Mouse (Mus musculus) forebrain, embryonic 15.5 days (tissue): ENCODE measurements around the gene Cltc. TPM values are rescaled to one million over a fixed set of nuclear protein-coding genes. Genes with fewer than 3 reads are reported as not detected.

Source experiments
- ATAC-seq: fragments of 200-750 bp; cut with Nextera tagmentation; replicated peaks from 2 replicates; pipeline ENCODE4 v1.8.0; 2017; ENCODE audit warnings: mild to moderate bottlenecking, moderate TSS enrichment, moderate library complexity
- H3K27ac ChIP-seq: fragments of 300-500 bp; sonication (generic); replicated peaks from 2 replicates; pipeline ENCODE4 v1.5.1; 2015; ENCODE audit warnings: mild to moderate bottlenecking, inconsistent platforms
- H3K27me3 ChIP-seq: fragments of 300-500 bp; sonication (generic); 2 replicates; pipeline ENCODE4 v1.6.1; 2015; ENCODE audit warnings: inconsistent platforms
- H3K36me3 ChIP-seq: fragments of 300-500 bp; sonication (generic); 2 replicates; pipeline ENCODE4 v1.6.1; 2015; ENCODE audit warnings: mild to moderate bottlenecking, inconsistent platforms
- H3K4me1 ChIP-seq: fragments of 300-500 bp; sonication (generic); 2 replicates; pipeline ENCODE4 v1.6.1; 2015; ENCODE audit warnings: inconsistent platforms
- H3K4me2 ChIP-seq: fragments of 300-500 bp; sonication (generic); replicated peaks from 2 replicates; pipeline ENCODE4 v1.6.1; 2015; ENCODE audit warnings: mild to moderate bottlenecking, inconsistent platforms
- H3K4me3 ChIP-seq: fragments of 300-500 bp; sonication (generic); 2 replicates; pipeline ENCODE4 v1.5.1; 2015; ENCODE audit warnings: mild to moderate bottlenecking, inconsistent platforms
- H3K9ac ChIP-seq: fragments of 300-500 bp; sonication (generic); replicated peaks from 2 replicates; pipeline ENCODE4 v1.6.1; 2015; ENCODE audit warnings: mild to moderate bottlenecking, inconsistent platforms
- H3K9me3 ChIP-seq: fragments of 300-500 bp; sonication (generic); 2 replicates; pipeline ENCODE4 v1.6.1; 2016; ENCODE audit warnings: inconsistent platforms
- WGBS: fragments of 180-500 bp; shearing (Covaris S2); methylation state at CpG from one replicate; pipeline ENCODE4 v1.1.7; 2015; ENCODE audit warnings: mixed read lengths; 5-methylcytosine and 5-hydroxymethylcytosine counted together
- polyA plus RNA-seq: library from polyadenylated mRNA; unstranded; fragments of >200 nt; fragmentation: Nextera tagmentation; extraction: Ambion mirVana; gene quantifications from 2 replicates; pipeline ENCODE4 v1.2.1, GENCODE M21; 2015

Gene Cltc
- polyA plus RNA-seq, 1 experiment from 2014 or later: 135 TPM

DNA sequence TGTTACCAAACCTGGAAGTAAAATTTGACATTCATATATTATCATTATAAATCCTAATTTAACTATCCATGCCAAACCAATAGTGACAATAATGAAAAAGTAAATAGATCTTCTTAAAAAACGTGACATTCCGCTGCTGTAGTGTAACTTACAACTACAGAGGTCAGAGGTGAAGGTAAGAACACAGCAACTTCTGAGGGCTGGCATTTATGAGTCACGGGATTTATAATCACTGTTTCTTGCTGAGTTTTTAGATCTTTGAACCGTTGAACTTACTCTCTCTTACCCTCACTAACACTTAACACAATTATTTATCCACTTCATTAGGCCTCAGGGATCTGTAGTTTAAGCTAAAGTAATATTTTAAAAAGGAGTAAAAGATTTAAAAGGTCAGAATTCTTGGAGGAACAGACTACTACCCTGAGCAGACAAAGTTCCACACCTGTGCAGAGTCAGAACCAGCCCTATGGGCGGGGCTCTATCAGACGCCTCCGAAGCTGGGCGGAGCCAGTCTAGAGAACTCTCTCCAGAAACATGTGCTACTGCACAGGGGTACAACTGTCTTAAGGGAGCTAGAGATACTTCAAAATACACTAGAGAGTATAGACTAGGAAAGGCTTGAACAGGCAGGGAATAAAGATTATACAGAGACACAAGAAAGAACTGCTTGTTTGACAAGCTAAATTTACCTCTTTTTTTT is 19.9 kb downstream of the Cltc start:
- whole genome bisulfite sequencing: 89% methylated on average over 8 of the region's 8 CpGs
- no peak for ATAC-seq
- Histone ChIP-seq H3K27ac (no peak overlapping the region), H3K27me3 (no peaks in the 10 kb centered on the region), H3K4me1 (no peaks in the 10 kb centered on the region), H3K9me3 (no peaks in the 10 kb centered on the region), H3K4me3 (no peak overlapping the region), H3K36me3 (peaks cover 14% of the 10 kb centered on the region; the same call in 1 of the 2 replicates), H3K4me2 (no peak overlapping the region), H3K9ac (no peak overlapping the region)

DNA sequence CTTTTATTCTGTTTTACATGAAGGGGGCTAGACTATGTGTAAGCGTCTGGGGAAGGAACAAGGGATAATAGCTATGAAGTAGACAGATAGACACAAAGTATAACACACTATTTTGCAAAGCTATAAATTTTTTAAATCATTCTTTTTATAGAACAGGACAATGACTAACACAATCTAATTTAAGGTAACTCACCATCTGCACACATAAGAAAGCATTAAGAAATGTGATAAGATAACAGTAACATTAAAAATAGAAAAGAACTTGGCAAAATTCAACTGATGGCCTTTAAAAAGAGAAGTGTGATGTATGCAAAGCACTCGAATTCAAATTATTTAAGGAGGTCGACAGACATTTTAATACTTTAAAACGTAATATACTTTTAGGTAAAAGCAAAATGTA is 22.4 kb downstream of the Cltc start:
- ATAC-seq: no peak
- Histone ChIP-seq H3K4me2 (no peak overlapping the region), H3K9ac (no peak overlapping the region), H3K9me3 (no peaks in the 10 kb centered on the region), H3K27me3 (no peaks in the 10 kb centered on the region), H3K4me1 (no peaks in the 10 kb centered on the region), H3K36me3 (peaks cover 30% of the 10 kb centered on the region), H3K4me3 (no peak overlapping the region), H3K27ac (no peak overlapping the region)
- 95% methylated on average over 4 of the region's 4 CpGs for WGBS

DNA sequence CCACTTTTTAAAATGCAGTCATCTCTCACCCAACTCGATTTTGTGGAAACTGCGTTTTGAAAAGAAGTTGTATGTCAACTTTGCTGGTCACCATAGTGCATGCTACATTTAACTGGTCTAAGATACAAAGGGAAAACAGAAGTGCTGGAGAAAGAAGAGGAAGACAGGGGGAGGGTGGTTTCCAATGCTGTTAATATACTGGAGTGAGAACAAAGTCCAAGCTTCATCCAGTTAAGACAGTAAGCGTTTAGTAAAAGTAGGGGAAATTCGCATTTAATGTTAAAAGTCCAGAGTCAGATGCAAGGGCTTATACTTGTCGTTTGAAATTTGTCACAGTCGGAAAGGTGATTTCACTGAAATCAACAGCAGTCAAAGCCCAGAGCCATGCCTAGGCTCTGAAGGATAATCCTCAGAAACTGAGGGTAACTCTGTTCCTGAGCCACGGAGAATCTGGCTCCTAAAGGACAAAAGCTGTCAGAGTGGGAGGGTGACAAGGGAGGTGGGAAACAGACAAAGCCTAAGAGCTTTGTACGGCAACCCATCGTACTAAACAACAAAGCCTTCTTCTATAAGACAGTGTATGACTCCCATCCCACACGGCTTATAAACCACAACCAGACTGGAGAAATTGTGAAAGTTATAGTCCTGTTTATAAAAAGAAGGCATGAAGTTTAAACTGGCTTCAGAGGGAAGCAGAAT is 23.0 kb downstream of the Cltc start:
- no peak for ATAC-seq
- Histone ChIP-seq H3K9ac (no peak overlapping the region), H3K27ac (no peak overlapping the region), H3K4me3 (no peak overlapping the region), H3K27me3 (no peaks in the 10 kb centered on the region), H3K4me2 (no peak overlapping the region), H3K9me3 (no peaks in the 10 kb centered on the region), H3K36me3 (peaks cover 34% of the 10 kb centered on the region), H3K4me1 (no peaks in the 10 kb centered on the region)
- 75% methylated on average over 10 of the region's 10 CpGs for WGBS

DNA sequence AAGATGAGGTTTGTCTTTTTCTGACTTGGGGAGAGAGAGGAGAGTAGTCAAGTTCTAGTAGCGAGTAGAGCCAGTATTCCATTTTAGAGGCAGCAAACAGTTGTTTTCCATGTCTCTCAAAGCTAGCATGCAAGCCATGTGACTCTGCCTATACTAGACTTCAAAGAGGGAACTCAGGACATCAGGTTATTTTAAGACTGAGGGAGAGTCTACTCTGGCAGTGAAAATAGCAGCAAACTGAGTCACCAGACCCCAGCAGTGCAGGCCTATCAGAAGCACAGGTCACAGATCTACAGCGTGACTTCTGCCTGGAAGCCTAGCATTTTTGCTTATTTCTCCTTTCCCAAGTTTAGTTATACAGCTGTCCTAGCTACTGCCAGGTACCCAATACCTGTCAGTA is 25.9 kb downstream of the Cltc start:
- no peaks in the 10 kb centered on the region for H3K4me1 ChIP-seq
- no peak for ATAC-seq
- no peak overlapping the region for H3K27ac ChIP-seq
- H3K9me3 ChIP-seq: no peaks in the 10 kb centered on the region
- H3K4me2 ChIP-seq: no peak overlapping the region
- H3K4me3 ChIP-seq: no peak overlapping the region
- WGBS: 82% methylated on average over 2 of the region's 2 CpGs
- H3K27me3 ChIP-seq: no peaks in the 10 kb centered on the region
- H3K36me3 ChIP-seq: peaks cover 48% of the 10 kb centered on the region
- no peak overlapping the region for H3K9ac ChIP-seq

DNA sequence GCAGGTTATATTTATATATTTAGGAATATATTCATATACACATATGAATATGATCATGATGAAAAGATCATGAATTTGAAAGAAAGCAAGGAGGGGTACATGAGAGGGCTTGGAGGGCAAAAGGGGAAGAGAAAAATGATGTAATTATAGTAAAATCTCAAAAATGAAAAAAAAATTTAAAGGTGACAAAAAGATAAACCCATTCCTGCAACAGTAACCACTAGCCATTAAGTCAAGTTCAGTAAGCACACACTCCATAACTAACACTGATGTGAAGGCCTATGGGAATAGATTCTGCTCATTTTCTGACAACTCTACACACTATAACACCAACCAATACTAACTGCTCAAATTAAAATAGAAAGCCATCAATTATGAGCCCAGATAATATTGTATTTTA is 31.8 kb downstream of the Cltc start:
- peaks cover 53% of the 10 kb centered on the region for H3K36me3 ChIP-seq

DNA sequence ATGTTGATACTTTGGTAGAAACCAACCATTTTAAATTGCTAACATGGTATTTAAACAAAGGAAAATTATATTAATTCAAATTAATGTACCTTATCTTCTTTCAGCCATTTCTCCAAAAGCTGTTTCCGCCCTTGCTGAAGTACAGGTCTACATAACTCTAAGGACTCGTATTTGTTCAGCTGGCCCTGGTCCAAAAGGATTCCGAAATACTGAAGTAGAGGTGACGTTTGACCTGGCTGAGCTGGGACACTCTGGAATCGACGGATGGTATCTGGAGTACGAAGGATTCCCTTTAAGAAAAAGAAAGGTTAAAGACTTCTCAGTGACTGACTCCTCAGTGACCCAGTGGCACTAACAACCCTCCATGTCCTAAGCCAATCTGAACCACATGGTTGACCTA is 32.4 kb downstream of the Cltc start:
- no peaks in the 10 kb centered on the region for H3K4me1 ChIP-seq
- H3K27ac ChIP-seq: no peak overlapping the region
- WGBS: 92% methylated on average over 7 of the region's 7 CpGs
- H3K36me3 ChIP-seq: peaks cover 56% of the 10 kb centered on the region
- no peak overlapping the region for H3K9ac ChIP-seq
- H3K27me3 ChIP-seq: no peaks in the 10 kb centered on the region
- no peaks in the 10 kb centered on the region for H3K9me3 ChIP-seq
- H3K4me3 ChIP-seq: no peak overlapping the region
- H3K4me2 ChIP-seq: no peak overlapping the region
- no peak for ATAC-seq

More for the DNA sequence above, 31.8 kb downstream of the Cltc start:
- H3K4me3 ChIP-seq: no peak overlapping the region
- no peaks in the 10 kb centered on the region for H3K4me1 ChIP-seq
- no peak for ATAC-seq
- no peak overlapping the region for H3K4me2 ChIP-seq
- H3K9ac ChIP-seq: no peak overlapping the region
- no peaks in the 10 kb centered on the region for H3K27me3 ChIP-seq
- no peaks in the 10 kb centered on the region for H3K9me3 ChIP-seq
- no peak overlapping the region for H3K27ac ChIP-seq

DNA sequence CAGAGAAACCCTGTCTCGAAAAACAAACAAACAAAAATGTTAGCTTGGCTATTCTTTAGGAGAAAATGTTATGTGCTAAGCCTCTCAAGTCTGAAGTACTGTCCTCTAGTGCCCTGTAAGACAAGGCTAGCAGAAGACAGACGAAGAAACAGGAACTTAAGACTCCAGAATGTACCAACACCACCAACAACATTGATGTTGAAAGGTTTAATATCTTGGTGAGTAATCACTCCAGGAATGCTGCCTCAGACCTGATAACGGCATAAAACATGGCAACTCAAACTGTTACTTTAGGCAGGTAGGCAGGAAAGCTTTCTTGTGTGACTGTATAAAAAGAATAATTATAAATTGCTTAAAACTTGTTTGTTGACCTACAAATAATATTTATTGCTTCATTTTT is 33.4 kb downstream of the Cltc start:
- no peaks in the 10 kb centered on the region for H3K27me3 ChIP-seq
- H3K9ac ChIP-seq: no peak overlapping the region
- H3K27ac ChIP-seq: no peak overlapping the region
- 93% methylated on average over 3 of the region's 3 CpGs for WGBS
- H3K36me3 ChIP-seq: peaks cover 61% of the 10 kb centered on the region
- no peaks in the 10 kb centered on the region for H3K9me3 ChIP-seq
- H3K4me1 ChIP-seq: no peaks in the 10 kb centered on the region
- H3K4me2 ChIP-seq: no peak overlapping the region
- H3K4me3 ChIP-seq: no peak overlapping the region
- no peak for ATAC-seq

DNA sequence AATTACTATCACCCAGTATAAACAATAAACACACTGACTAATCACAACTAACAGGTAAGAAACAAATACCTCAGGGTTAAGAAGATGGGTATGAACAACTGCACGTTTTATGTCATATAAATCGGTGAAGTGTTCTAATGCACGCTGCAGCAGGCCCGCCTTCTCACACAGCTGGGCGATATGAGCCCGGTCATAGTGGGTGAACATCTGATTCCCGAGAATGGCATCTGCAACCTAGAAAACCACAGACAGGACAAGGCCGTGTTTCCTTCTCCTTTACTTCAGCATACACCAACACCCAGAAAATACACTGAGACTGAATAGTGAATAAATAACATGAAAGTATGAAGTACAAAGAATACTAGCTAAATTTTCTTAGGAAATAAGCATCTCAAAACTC is 38.0 kb downstream of the Cltc start:
- H3K4me1 ChIP-seq: no peaks in the 10 kb centered on the region

DNA sequence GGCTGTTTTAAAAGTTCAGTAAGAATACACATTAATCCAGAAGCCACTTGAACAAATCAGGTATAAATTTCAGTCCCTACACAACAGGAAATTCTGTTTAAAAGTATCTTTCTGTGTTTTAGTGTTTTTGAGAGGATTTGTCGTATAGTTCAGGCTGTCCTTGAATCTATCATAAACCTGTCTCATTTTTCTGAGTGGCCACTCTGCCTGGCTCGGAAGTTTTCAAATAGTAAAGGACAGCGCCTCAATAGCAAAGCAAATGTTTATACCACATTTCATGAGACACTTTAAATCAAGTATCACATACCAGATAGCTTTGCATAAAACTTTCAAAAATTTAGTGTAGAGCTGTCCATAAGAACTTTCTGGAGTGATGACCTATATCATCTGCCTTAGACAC is 39.0 kb downstream of the Cltc start:
- Histone ChIP-seq H3K27me3 (no peaks in the 10 kb centered on the region), H3K36me3 (peaks cover 64% of the 10 kb centered on the region), H3K27ac (no peak overlapping the region), H3K4me1 (no peaks in the 10 kb centered on the region), H3K9ac (no peak overlapping the region), H3K4me2 (no peak overlapping the region), H3K4me3 (no peak overlapping the region), H3K9me3 (no peaks in the 10 kb centered on the region)
- WGBS: 95% methylated on average over 3 of the region's 3 CpGs
- ATAC-seq: no peak

More for the DNA sequence above, 38.0 kb downstream of the Cltc start:
- Histone ChIP-seq H3K9me3 (no peaks in the 10 kb centered on the region), H3K27me3 (no peaks in the 10 kb centered on the region), H3K4me2 (no peak overlapping the region), H3K36me3 (peaks cover 69% of the 10 kb centered on the region), H3K27ac (no peak overlapping the region), H3K4me3 (no peak overlapping the region), H3K9ac (no peak overlapping the region)
- 96% methylated on average over 8 of the region's 8 CpGs for WGBS
- no peak for ATAC-seq

DNA sequence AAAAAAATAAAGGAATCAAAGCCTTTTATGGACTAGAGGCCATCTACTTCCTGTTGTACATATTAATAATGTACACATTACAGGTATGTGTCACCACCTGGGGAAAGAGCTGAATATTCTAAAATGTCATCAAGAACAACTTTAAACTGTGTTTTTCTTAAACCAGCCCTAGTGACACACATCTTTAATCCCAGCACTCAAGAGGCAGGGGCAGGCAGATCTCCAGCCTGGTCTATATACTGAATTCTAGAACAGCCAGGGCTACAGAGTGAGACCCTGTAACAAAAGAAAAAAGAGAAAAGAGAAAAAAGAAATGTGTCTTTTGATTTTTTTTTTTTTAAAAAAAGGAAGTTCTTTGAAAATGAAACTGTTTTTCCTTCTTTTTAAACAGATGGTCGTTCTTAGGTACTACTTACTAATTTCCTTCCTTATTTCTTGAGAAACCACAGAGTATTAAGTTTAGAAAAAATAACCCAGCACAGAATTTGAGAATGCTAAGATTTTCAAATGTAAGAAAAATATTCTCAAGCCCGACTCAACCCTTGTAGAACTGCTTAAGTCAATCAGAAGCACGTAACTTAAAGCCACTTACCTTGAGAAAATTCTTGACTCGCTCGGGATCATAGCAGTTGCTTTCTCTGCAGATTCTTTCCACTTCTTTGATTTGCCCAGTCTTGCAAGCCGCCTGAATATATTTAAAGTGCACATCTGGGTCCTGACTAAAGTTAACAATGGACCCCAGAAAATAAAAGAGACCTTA is 39.9 kb downstream of the Cltc start:
- Histone ChIP-seq H3K36me3 (peaks cover 60% of the 10 kb centered on the region), H3K27ac (no peak overlapping the region), H3K27me3 (no peaks in the 10 kb centered on the region), H3K4me2 (no peak overlapping the region), H3K4me1 (no peaks in the 10 kb centered on the region), H3K9ac (no peak overlapping the region), H3K9me3 (no peaks in the 10 kb centered on the region), H3K4me3 (no peak overlapping the region)
- no peak for ATAC-seq
- 87% methylated on average over 6 of the region's 6 CpGs for WGBS

DNA sequence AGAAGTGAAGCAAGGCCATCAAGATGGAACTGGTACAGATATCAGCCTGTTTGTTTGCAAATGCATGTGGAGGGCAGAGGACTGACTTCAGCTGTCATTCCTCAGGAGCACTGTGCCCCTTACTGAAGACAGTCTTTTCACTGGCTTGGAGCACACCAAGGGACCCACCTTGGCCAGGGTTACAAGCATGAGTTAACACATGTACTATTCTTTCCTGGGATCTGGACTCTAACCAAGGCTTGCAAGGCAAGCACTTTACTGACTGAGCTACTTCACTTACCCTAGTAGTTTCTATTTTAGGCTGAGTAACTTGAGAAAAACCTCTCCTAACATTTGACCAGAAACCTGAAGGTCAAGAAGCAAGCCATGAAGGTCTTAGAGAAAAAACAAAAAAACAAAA is 42.8 kb downstream of the Cltc start:
- Histone ChIP-seq H3K4me2 (no peak overlapping the region), H3K9me3 (no peaks in the 10 kb centered on the region), H3K4me1 (no peaks in the 10 kb centered on the region), H3K27ac (no peak overlapping the region), H3K27me3 (no peaks in the 10 kb centered on the region), H3K9ac (no peak overlapping the region), H3K4me3 (no peak overlapping the region), H3K36me3 (peaks cover 67% of the 10 kb centered on the region)
- no peak for ATAC-seq

DNA sequence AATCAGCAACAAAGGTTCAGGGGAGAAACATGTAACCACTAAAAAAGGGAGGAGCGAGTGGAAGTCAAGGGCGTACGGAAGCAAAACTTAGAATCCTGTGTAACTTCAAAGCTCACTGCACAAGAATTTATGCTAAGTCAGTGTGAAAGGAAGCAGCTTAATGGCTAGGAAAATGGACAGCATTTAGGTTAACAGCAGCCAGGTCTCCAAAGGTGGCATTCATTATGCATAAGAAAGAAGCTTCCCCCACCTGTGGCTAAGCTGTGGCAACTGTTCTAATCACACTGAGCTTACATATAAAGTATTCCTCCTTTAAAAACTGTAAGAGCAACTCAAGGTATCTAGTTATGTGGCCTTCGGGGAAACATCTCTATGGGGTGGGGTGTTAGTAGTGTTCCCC is 56.2 kb downstream of the Cltc start:
- no peaks in the 10 kb centered on the region for H3K9me3 ChIP-seq
- no peak for ATAC-seq
- H3K36me3 ChIP-seq: peaks cover 74% of the 10 kb centered on the region
- H3K9ac ChIP-seq: no peak overlapping the region
- H3K4me1 ChIP-seq: no peaks in the 10 kb centered on the region
- no peak overlapping the region for H3K4me2 ChIP-seq
- 94% methylated on average over 4 of the region's 4 CpGs for WGBS
- H3K27me3 ChIP-seq: no peaks in the 10 kb centered on the region
- no peak overlapping the region for H3K27ac ChIP-seq
- H3K4me3 ChIP-seq: no peak overlapping the region
